Mouse (Mus musculus) gastrocnemius, adult 2 months (tissue): ENCODE results near the gene Tanc2. TPM values are rescaled to one million over a fixed set of nuclear protein-coding genes. Genes with fewer than 3 reads are reported as not detected.

Source experiments
- DNase-seq: peaks from one replicate; pipeline ENCODE4 v3.0.0; 2022
- H3K27ac ChIP-seq: fragments of 200-600 bp; 2 replicates; pipeline ENCODE4 v1.8.1; 2022; ENCODE audit warnings: mild to moderate bottlenecking
- H3K4me3 ChIP-seq: fragments of 200-600 bp; 2 replicates; pipeline ENCODE4 v1.8.1; 2022; ENCODE audit warnings: mild to moderate bottlenecking, moderate library complexity
- CTCF ChIP-seq: fragments of 200-600 bp; IDR thresholded peaks from 2 replicates; pipeline ENCODE4 v1.8.1; 2022; ENCODE audit warnings: antibody characterized with exemption, mild to moderate bottlenecking, moderate library complexity
- intact Hi-C: fragments of 180-260 bp; cut with DNase I; formaldehyde crosslinking; loops from one replicate; pipeline ENCODE4 v1.15.1; 2025
- total RNA-seq, 2 experiments: library from RNA; stranded (reverse); gene quantifications; 2 replicates each; pipeline ENCODE4 v1.2.3; 2021

Tanc2 gene
- total RNA-seq, 2 experiments from 2014 or later: 9.7 to 10.5 TPM

DNA sequence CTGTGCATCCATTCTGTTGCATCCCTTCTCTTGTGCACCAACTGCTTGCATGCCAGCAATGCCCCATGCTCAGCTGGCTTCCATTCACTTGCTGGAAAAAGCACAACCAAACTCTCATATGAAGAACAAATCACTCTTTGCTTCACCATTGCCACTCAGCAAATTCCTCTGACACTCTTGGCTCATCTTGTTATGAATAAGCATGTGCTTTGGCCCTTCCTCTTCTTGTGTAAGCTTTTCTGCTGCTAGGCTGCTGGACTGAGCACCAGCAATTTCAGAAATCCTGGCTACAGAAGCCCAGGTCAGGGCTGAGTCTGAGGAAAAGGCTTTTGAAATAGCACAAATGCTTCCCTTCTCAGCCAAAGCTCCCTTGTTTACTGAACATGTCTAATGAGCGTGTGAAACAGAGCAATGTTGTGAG is 22.6 kb upstream of the Tanc2 start:
- Histone ChIP-seq H3K4me3 (no peak overlapping the region), H3K27ac (peak overlapping the region; percentile 48)
- no peak for TF ChIP-seq CTCF
- DNase-seq: peak; percentile 39
- intact Hi-C loops: loop anchor here (5.0 kb wide), 1 partner anchor 1560 kb away; no protein-coding TSS in a partner anchor

DNA sequence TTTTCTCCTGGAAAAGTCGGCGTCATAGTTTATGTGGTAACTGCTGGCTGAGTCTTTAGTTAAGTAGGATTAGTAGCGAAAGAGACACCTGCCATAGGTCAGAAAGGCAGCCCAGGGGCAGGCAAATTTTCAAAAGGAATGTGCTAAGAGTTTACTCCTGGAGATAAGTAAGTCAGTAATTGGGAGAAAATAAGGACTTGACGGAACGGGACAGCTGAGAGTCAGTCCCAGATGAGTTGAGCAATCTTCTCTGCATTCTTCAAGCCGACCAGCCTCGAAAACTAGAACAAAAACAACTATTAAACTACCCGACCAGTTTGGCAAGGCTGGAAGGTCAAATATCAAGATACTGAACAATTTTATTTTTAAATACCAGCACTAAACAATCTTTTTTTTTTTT is 17.8 kb upstream of the Tanc2 start:
- H3K27ac ChIP-seq: peak overlapping the region; percentile 48; the same call in 1 of the 2 replicates
- no peak overlapping the region for H3K4me3 ChIP-seq
- TF ChIP-seq CTCF: no peak
- intact Hi-C loops: no loop called here
- DNase-seq: peak; percentile 33

DNA sequence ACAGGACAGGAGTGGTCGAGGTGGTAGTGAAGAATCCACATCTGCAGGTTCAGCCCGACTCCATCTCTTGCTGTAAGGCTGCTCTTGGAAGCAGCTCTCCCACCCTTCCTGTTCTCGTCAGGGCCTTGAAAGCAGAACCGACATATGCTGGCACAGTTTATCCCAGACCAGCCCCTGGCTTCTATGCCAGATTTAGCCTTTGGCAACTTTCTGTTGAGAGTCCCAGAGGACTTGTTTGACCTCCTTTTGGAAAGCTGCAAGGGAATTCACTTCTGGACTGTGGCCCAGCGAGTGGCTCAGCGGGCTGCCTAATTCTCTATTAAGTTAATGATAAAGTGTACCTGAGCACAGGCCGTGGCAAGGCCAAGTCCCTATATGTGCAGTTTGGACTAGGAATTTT is 15.5 kb upstream of the Tanc2 start:
- no peak overlapping the region for H3K4me3 ChIP-seq
- intact Hi-C loops: no loop called here

DNA sequence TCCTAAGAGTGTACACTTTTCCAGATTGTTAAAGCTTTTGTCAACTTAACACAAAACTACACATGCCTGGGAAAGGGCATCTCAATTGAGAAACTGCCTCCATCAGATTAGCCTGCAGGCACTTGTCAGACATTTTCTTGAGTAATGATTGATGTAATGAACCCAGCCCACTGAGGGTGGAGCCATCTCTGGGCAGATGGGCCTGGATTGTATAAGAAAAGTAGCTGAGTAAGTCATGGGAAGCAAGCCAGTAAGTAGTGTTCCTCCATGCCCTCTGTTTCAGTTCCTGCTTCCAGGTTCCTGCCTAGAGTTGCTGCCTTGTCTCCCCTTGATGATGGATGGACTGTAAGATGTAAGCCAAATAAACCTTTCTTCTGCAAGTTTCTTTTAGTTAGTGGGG is 12.6 kb upstream of the Tanc2 start:
- H3K27ac ChIP-seq: no peak overlapping the region
- TF ChIP-seq CTCF: no peak
- no peak for DNase-seq
- H3K4me3 ChIP-seq: no peak overlapping the region
- intact Hi-C loops: no loop called here

More for the DNA sequence above, 15.5 kb upstream of the Tanc2 start:
- DNase-seq: peak; percentile 79
- no peak for TF ChIP-seq CTCF
- peak overlapping the region; percentile 67 for H3K27ac ChIP-seq

DNA sequence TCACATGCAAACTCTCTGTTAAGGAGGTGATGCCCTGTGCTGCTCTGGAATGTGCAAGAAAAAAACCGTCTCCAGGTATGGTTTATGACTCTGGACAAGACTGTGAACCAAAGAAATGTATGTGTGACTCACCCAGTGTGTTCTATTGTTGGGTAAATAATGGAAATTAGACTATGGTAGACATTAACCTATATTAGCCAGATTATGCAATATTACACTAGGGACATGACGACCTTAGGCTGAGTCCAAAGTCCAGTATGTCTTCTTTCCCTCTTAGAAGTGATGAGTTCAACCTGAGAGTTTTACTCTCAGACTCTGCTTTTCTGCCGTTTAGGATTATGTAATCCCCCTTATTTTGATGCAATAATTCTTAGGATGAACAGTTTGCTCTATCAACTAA is 7.8 kb upstream of the Tanc2 start:
- DNase-seq: no peak
- intact Hi-C loops: no loop called here
- TF ChIP-seq CTCF: no peak
- Histone ChIP-seq H3K4me3 (no peak overlapping the region), H3K27ac (no peak overlapping the region)

DNA sequence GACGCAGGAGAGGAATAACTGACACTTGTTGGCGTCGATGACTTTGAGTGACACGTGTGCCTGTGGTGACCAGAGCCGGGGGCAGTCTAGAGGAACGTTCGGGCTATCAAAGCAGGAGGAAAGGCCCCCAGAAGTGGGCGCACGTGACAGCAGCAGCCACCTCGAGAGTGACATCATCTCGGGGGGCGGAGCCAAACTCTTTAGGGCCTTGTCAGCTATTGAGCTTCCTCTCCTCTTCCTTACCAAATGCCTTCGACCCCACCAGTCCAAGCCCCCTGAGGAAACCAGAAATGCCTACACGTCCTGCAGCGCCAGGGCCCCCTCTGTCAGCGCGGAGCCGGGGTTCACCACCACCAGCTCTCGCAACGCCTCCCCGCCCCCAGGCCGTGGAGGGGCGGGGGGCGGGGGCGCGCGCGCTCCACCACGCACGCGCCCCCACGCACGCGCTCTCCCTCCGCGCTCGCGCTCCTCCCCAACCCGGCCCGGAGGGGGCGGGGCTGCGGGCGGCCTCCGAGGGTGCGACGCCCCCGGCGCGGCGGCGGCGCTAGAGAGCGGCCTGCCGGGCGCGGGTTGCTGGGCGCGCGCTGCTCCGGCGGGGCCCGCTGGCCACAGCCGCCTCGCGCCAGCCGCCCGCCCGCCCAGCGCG is 432 bp upstream of the Tanc2 start:
- intact Hi-C loops: loop anchor here (2.0 kb wide), 1 partner anchor 319 kb away; no protein-coding TSS in a partner anchor
- peak overlapping the region; percentile 93 for H3K27ac ChIP-seq
- peak; percentile 29 for TF ChIP-seq CTCF
- DNase-seq: peak; percentile 94
- peak overlapping the region; percentile 94 for H3K4me3 ChIP-seq

DNA sequence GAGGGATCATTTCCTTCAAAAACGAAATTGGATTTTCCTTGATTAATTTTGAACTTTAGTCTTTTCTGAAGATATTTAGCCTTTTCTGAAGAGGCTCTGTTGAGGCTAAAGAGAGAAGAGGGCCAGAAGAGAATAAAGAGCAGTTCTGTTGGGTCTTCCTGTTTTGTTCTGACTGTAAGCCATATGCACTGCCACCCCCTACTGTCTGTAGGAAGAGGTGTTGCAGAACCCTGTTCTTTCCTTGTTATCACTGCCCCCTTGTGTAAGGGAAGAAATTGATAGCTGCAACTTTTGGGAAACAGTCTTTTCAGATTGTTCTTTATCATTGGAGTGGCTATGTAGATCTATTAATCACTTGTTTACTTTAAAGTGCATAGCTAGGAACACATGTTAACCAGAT is 2.1 kb downstream of the Tanc2 start:
- H3K27ac ChIP-seq: no peak overlapping the region
- peak overlapping the region; percentile 22 for H3K4me3 ChIP-seq
- DNase-seq: peak; percentile 28
- intact Hi-C loops: loop anchor here (1.0 to 10.0 kb wide), 4 partner anchors 230 to 467 kb away; partner anchors contain the start of gene Mettl2
- TF ChIP-seq CTCF: no peak; the same call in 1 of the 2 replicates

DNA sequence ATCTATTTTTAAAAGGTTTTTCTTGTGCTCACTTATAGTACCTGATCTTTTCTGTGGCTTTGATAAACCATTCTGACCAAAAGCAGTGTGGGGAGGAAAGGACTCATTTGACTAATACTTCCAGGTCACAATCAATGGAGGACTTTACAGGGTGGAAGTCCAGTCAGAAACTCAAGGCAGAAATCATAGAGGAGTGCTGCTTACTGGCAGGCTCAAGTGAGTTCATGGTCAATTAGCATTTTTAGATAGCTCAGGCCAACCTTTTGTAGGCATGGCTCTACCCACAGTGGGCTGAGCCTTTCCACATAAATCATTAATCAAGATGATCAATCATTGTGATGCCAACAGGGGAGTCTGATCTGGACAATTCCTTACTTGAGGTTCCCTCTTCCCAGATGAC is 12.4 kb downstream of the Tanc2 start:
- no peak overlapping the region for H3K27ac ChIP-seq
- TF ChIP-seq CTCF: no peak
- H3K4me3 ChIP-seq: no peak overlapping the region
- no peak for DNase-seq
- intact Hi-C loops: no loop called here

DNA sequence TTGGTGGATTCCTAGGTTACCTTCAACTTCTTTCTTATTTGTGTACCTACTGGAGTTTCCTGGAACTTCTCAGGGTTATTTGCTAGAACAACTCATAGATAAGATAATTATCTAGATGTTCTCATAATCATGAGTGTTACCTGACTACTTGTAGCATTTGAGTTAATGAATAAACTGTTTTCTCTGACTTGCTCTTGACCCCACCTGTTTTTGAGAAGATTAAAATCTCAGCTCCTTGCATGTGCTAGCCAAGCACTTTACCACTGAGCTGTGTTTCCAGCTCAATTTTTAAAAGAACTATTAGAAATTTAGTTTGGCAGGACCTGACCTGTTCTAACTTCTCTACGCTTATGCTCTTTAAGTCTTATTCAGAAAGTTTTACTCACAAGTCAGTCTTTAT is 36.4 kb downstream of the Tanc2 start:
- Histone ChIP-seq H3K27ac (no peak overlapping the region), H3K4me3 (no peak overlapping the region)
- DNase-seq: no peak
- no peak for TF ChIP-seq CTCF
- intact Hi-C loops: no loop called here

DNA sequence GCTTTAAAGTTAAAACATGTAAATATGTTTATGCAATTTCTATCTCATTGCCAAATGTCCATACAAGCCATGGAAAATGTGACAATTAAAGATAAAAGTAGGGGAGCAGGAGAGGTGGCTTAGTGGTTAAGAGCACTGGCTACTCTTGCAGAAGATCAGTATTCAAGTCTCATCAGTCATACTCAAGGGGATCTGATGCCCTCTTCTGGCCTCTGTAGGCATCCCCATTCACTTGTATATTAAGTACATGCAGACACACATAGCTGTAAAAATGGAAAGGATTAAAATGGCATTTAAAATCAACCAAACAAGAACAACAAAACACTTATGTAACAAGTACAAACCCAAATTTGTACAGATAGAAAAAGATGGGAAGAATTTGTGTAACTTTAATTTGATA is 54.2 kb downstream of the Tanc2 start:
- intact Hi-C loops: no loop called here
- no peak overlapping the region for H3K4me3 ChIP-seq
- H3K27ac ChIP-seq: no peak overlapping the region
- DNase-seq: no peak
- TF ChIP-seq CTCF: peak; percentile 50

DNA sequence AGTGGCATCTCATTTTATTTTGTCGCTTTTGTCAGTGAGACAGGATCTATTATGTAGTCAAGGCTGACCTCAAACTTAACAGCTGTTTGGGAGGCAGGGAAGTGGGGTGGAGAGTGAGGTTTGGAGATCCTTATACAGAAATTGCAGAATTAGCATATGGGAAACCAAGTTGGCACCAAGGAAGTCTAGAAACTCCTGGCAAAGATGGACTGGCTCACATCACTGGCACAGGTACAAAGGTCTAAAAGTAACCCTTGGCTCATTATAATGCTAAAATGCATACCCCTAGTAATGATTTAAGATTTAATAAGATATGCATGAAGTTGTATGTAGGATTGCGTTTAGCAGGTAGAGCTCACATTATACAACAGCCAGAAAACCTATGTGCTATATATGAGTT is 58.2 kb downstream of the Tanc2 start:
- no peak overlapping the region for H3K4me3 ChIP-seq
- no peak for DNase-seq
- H3K27ac ChIP-seq: no peak overlapping the region
- intact Hi-C loops: no loop called here
- no peak for TF ChIP-seq CTCF

DNA sequence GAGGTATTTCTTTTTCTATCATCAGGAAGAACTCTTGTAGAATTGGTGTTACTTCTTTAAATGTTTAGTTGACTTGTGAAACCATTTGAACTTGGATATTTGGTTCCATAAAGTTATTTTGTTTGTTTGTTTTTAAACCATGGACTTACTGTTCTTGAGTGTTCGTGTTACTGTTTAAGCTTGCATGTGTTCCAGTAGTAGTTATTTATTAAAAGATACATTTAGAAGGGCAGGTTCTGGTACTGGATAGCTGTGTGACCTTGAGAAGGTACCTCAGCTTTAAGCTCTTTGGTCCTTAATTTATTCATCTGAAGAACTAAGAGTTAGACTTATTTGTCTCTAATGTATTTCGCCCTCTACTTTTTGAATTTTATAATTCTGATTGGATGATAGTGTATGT is 64.8 kb downstream of the Tanc2 start:
- no peak for DNase-seq
- H3K4me3 ChIP-seq: no peak overlapping the region
- no peak overlapping the region for H3K27ac ChIP-seq
- intact Hi-C loops: no loop called here
- TF ChIP-seq CTCF: no peak

DNA sequence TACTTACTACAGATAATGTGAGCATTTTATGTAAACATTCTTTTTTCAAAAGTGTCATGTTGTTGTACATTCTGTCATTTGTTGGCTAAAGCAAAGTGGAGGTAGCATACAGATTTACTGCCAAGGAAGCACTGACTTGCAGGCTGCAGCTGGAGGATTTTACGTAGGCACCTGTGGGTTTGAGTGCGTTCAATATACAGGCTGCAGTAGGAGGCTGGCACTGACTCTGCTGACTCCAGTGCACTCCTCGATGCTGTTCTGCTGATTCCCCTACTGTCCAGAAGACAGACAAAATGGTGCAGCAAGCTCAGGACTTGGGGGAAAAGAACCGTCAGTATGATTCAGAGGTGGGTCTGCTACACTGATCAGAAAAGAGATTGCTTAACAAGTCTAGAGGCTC is 65.5 kb downstream of the Tanc2 start:
- no peak for TF ChIP-seq CTCF
- intact Hi-C loops: no loop called here
- Histone ChIP-seq H3K4me3 (no peak overlapping the region), H3K27ac (no peak overlapping the region)
- DNase-seq: no peak

DNA sequence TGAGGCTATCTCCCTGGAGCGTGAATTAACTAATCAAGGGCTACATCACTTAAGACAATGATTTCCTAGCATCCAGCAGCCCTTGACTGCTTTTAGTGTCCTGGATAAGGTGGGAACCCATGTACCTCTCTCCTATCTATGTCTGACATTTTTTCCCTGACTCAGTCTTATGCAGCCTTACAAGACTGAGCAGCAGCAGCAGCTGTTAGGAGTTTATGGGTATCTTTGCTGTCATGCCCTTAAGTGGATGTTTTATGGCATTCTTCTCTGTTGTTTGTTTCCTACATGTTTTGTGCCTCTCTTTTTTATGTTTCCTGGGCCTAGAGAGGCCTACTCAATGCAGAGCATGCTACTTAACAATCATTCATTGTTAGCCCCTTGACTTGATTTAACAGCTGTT is 78.1 kb downstream of the Tanc2 start:
- no peak for DNase-seq
- no peak overlapping the region for H3K4me3 ChIP-seq
- no peak for TF ChIP-seq CTCF
- H3K27ac ChIP-seq: no peak overlapping the region
- intact Hi-C loops: no loop called here
